Mouse (Mus musculus) midbrain, embryonic 10.5 days (tissue): ENCODE measurements around the gene Hspbp1. TPM values are rescaled to one million over a fixed set of nuclear protein-coding genes. Genes with fewer than 3 reads are reported as not detected.

Experiments
- DNase-seq: peaks from one replicate; pipeline ENCODE4 v3.0.0-alpha.2; 2017; ENCODE audit warnings: low spot score
- H3K27ac ChIP-seq: fragments of 300-500 bp; sonication (generic); replicated peaks from 2 replicates; pipeline ENCODE4 v1.5.1; 2016; ENCODE audit warnings: mild to moderate bottlenecking
- H3K27me3 ChIP-seq: fragments of 300-500 bp; sonication (generic); 2 replicates; pipeline ENCODE4 v1.6.1; 2016; ENCODE audit warnings: low read depth, mild to moderate bottlenecking; ENCODE audit not compliant: poor library complexity, severe bottlenecking
- H3K36me3 ChIP-seq: fragments of 300-500 bp; sonication (generic); 2 replicates; pipeline ENCODE4 v1.6.1; 2016; ENCODE audit warnings: mild to moderate bottlenecking, moderate library complexity
- H3K4me1 ChIP-seq: fragments of 300-500 bp; sonication (generic); 2 replicates; pipeline ENCODE4 v1.6.1; 2016
- H3K4me3 ChIP-seq: fragments of 300-500 bp; sonication (generic); 2 replicates; pipeline ENCODE4 v1.5.1; 2016; ENCODE audit warnings: mild to moderate bottlenecking, moderate library complexity
- H3K9me3 ChIP-seq: fragments of 300-500 bp; sonication (generic); replicated peaks from 2 replicates; pipeline ENCODE4 v1.6.1; 2016; ENCODE audit warnings: mild to moderate bottlenecking
- WGBS: fragments of 180-500 bp; shearing (Covaris S2); methylation state at CpG from one replicate; pipeline ENCODE4 v1.1.7; 2016; 5-methylcytosine and 5-hydroxymethylcytosine counted together
- polyA plus RNA-seq: library from polyadenylated mRNA; unstranded; fragments of >200 nt; fragmentation: Nextera tagmentation; extraction: Ambion mirVana; gene quantifications from 2 replicates; pipeline ENCODE4 v1.2.1, GENCODE M21; 2016

The Hspbp1 gene
- polyA plus RNA-seq, 1 experiment from 2014 or later, result 142 TPM

DNA sequence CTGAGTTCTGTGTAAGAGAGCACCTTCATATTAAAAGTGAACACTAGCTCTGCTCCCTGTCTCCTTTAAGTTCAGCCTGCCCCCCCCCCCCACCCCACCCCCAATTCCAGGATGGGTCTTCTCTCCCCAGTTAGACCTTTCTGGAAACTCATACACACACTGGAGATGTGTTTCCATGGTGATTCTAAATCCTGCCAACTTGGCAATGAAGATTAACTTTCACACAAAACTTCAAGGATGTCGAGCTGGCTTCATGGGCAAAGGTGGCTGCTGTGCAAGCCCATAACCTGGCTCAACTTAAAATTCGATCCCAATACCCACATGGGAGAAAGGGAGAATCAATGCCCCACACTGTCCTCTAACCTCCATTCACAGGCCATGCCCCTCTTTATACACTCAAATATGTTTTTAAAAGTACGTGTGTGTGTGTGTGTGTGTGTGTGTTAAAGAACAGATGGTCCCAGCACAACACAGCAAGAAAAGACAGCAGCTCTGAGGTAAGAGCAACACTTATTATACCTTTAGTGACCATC is 24.9 kb downstream of the Hspbp1 start:
- Histone ChIP-seq H3K27me3 (no peaks in the 10 kb centered on the region), H3K4me3 (peak overlapping the region; percentile 91), H3K27ac (peak overlapping the region; percentile 95), H3K4me1 (peaks cover 39% of the 10 kb centered on the region), H3K9me3 (0 out of 2 replicates have a peak, but pooled peaks cover 4% of the 10 kb centered on the region), H3K36me3 (peaks cover 34% of the 10 kb centered on the region)
- no peak for DNase-seq
- 73% methylated on average over 3 of the region's 3 CpGs for WGBS

DNA sequence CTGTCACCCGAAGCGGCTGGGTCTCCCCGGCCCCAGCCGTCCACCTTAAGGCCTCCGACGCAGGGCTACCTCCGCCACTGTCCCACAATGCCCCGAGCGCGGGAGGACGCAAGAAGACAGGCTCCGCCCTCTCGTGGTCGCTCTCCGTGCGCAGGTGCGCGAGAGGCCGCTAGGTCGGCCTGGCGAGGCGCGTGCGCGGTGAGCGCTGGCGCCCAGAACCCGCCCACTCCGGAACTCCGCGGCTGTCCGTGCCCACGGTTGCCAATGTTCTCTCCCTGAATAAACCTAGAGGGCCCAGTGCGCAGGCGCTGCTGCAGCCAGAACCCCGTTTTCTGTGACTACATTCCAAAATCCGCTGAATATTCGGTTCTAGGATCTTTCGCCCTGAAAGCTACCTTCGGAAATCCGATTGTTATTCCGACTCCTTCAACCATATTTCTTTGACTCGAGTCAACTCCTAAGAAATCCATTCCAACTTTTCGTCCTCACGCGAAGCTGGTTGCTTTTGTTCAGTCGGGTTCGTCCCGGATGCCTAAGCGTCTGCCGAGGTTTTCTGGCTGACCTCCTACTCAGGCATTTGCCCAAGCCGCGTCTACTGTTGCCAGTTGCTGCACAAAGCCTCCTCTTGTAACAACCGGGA is 25.8 kb downstream of the Hspbp1 start, which contains the start of gene Ppp6r1:
TSS of gene Ppp6r1 (minus strand) at position 108 of the 640 bp plus-strand sequence.
- Histone ChIP-seq H3K27me3 (no peaks in the 10 kb centered on the region), H3K4me3 (peak within 1 kb of the TSS; percentile 91), H3K9me3 (no peaks in the 10 kb centered on the region), H3K4me1 (peaks cover 39% of the 10 kb centered on the region), H3K36me3 (peaks cover 24% of the 10 kb centered on the region), H3K27ac (peak within 1 kb of the TSS; percentile 95)
- under 1% methylated on average over 54 of the region's 54 CpGs for WGBS
- DNase-seq, result peak; percentile 95

DNA sequence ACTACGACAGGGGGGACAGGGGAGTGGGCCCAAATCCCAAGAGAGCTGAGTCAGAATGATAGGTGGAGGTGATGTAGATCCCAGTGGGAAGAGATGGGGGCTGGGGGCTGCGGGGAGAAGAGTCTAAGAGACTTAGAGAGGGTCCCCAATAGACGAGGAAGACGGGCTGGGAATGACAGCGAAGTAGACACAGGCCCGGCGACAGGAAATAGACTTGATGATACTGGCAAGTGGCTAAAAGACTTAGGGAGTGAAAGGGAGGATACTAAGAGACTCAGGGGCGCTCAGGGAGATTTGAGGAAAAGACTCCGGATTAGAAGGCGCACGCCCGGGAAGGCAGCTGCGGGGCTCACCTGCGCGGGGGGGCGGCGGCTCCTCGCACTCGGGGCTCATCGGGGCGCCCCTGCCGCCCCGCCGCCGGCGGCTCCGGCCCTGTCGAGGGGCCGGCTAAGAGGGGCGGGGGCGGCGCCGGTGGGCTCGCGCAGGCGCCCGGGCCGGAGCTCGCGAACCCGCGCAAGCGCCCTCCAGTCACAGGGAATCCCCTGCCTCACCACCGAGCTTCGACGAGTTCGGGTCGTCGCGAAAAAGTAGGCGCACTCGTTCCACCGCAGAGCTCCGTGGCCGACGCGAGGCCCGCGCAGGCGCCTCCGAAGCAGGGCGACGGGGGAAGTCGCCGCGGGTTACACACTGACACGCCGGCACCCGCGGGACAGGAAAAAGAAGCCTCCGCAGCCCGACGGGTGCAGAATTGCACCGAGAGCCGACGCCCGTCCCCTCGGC is 26.6 kb downstream of the Hspbp1 start:
- peak overlapping the region; percentile 95 for H3K27ac ChIP-seq
- H3K4me1 ChIP-seq, result peaks cover 39% of the 10 kb centered on the region
- H3K36me3 ChIP-seq, result peaks cover 25% of the 10 kb centered on the region
- no peaks in the 10 kb centered on the region for H3K27me3 ChIP-seq
- H3K9me3 ChIP-seq, result no peaks in the 10 kb centered on the region
- under 1% methylated on average over 78 of the region's 78 CpGs for WGBS
- no peak for DNase-seq
- H3K4me3 ChIP-seq, result peak overlapping the region; percentile 91

DNA sequence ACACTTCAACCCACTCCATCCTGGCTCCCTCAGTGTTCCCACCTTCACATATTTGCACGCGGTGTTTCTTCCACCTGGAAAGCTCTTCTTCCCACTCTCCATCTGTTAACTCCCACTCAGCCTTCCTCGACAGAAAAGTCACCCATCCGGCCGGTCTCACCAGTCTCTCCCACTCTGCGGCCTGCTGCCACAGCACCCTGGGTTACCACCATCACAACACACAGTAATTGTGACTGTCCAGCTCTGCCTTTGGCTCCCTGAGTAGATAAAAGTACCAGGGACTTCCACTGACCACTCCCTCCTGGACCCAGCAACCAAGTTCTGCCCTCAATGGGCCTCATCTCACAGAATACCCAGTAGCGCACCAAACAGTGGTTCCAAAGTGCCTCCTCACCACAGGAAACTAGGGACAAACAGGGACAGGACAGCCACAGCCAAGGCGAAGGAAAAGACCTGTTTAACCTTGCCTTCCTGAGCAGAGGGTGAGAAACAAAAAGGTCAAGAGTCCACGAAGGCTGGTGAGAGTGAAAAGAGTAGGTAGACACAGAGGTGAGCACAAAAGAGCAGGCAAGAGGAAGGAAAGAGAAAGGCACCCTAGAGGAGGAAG is 27.2 kb downstream of the Hspbp1 start:
- Histone ChIP-seq H3K4me1 (peaks cover 39% of the 10 kb centered on the region), H3K27me3 (no peaks in the 10 kb centered on the region), H3K27ac (peak overlapping the region; percentile 95), H3K9me3 (no peaks in the 10 kb centered on the region), H3K36me3 (peaks cover 28% of the 10 kb centered on the region), H3K4me3 (peak overlapping the region; percentile 91)
- 55% methylated on average over 9 of the region's 9 CpGs for WGBS
- no peak for DNase-seq

DNA sequence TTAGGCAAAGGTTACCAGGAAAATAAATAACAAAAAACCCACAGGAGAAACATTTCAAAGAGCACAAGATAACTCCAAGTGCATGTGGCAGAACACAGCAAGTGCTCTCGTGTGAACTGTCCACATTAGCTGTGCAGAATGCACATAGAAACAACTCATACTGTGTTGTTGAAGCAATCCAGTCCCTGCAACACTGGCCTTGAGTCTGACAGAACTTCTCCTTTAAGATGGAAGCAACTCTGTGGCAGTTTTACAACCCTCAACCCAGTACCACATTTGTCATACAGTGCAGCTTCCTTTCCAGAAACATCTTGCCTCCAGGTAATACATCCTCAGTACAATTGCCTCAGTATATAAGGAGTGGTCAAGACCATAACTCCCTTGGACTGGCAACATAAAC is 28.1 kb downstream of the Hspbp1 start:
- H3K9me3 ChIP-seq, result no peaks in the 10 kb centered on the region
- H3K27ac ChIP-seq, result no peak overlapping the region
- H3K4me3 ChIP-seq, result peak overlapping the region; percentile 91
- no peak for DNase-seq
- H3K4me1 ChIP-seq, result peaks cover 39% of the 10 kb centered on the region
- 69% methylated on average over 1 of the region's 1 CpGs for WGBS
- no peaks in the 10 kb centered on the region for H3K27me3 ChIP-seq
- peaks cover 29% of the 10 kb centered on the region for H3K36me3 ChIP-seq

DNA sequence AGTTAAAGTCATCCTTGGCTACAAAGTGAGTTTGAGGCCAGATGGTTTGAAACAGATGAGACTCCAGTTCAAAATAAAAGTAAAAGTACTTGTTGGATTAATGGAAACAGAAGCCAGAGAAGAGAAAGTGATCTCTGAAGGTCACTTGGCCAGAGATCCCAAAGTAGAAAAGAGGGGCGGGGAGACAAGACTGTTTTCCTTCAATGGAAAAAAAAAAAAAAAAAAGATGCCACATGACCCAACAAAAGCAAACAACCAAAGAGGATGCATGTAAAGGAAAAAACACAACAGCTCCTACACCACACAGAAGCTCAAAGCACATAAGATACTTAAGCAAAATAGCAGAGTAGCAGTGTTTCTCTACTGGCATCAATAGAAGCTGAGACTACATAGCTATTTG is 29.0 kb downstream of the Hspbp1 start:
- Histone ChIP-seq H3K36me3 (peaks cover 32% of the 10 kb centered on the region), H3K27me3 (no peaks in the 10 kb centered on the region), H3K4me3 (no peak overlapping the region), H3K9me3 (no peaks in the 10 kb centered on the region), H3K4me1 (peaks cover 39% of the 10 kb centered on the region), H3K27ac (no peak overlapping the region)
- WGBS, result 88% methylated on average over 1 of the region's 1 CpGs
- no peak for DNase-seq

DNA sequence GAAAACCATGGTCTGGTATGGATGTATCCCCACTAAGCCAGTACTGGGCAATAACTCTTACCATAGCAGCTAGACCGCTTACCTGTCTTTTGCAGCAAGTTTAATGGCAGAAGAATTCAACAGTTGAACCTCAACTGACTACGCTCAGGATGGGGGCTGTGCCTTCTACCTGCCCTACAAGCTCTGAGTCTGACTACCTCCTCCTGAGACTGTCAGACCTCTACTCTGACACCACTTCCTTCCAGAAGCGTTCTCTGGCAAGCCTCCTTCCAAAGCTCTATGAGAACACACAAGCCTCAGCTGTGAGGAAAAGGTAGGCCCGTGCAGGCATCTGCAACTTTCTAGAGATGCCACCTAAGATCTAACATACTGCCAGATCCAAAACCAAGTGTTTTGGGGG is 29.5 kb downstream of the Hspbp1 start:
- H3K36me3 ChIP-seq, result peaks cover 29% of the 10 kb centered on the region
- H3K4me1 ChIP-seq, result peaks cover 34% of the 10 kb centered on the region
- no peaks in the 10 kb centered on the region for H3K27me3 ChIP-seq
- DNase-seq, result no peak
- H3K27ac ChIP-seq, result no peak overlapping the region
- WGBS, result 89% methylated on average over 4 of the region's 4 CpGs
- H3K9me3 ChIP-seq, result no peaks in the 10 kb centered on the region
- H3K4me3 ChIP-seq, result no peak overlapping the region

DNA sequence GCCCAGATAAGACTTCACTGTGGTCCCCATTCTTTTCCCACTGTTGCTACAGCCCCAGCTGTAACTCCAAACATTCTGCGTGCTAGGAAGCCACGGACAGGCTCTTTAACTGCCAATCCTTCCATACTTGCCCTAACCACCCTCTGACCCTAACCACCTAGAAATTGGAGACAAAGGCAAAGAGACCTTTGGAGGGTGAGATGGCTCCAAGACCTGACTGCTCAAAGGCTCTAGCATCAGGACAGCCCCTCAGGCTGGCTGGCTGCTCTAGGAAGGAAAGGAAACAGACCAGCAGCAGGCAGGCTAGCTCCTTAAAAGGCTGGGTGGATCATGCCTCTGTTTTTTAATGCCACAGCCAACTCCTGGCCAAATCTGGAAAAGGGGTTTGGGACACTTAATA is 30.6 kb downstream of the Hspbp1 start:
- no peak overlapping the region for H3K27ac ChIP-seq
- 94% methylated on average over 2 of the region's 2 CpGs for WGBS
- peaks cover 23% of the 10 kb centered on the region for H3K4me1 ChIP-seq
- H3K9me3 ChIP-seq, result no peaks in the 10 kb centered on the region
- DNase-seq, result no peak
- H3K36me3 ChIP-seq, result peaks cover 29% of the 10 kb centered on the region
- H3K27me3 ChIP-seq, result no peaks in the 10 kb centered on the region
- no peak overlapping the region for H3K4me3 ChIP-seq

DNA sequence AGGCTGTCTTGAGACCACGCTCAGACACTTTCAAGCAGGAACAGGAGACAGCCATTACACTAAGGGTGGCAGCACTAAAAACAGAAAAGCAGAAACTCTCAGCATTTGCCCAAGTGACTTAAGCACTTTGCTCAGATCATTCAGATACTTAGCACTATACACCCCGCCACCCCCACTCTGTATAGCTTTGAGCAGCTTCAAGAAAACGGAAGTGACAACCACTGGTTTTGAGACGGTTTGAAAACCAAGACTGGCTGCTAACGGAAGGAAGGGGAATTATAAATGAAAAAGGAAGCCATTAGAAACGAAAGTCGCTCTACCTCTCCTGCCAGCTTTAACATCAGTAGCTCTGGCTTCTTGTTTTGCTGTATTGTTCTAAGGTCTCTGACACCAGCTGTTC is 31.1 kb downstream of the Hspbp1 start:
- Histone ChIP-seq H3K4me3 (no peak overlapping the region), H3K27ac (no peak overlapping the region), H3K27me3 (no peaks in the 10 kb centered on the region), H3K4me1 (peaks cover 23% of the 10 kb centered on the region), H3K9me3 (no peaks in the 10 kb centered on the region), H3K36me3 (peaks cover 29% of the 10 kb centered on the region)
- DNase-seq, result no peak
- WGBS, result 88% methylated on average over 7 of the region's 7 CpGs

DNA sequence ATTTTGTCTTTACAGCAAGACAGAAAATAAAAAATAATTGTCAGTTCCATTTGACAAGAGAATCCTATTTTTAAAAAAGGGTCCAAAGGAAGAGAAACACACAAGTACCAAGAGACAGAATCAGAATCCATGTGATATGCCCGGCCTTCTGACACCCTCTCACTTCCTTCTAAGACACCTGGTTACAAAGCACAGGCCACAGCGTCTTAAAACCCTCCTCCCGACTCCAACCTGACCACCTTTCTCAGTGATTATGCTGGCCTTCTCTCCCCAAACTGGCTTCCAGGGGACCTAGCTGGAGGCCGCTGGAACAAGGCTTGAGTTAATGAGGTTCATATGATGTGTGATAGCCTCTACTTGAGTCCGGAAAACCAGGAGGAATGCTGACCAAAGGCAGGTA is 31.5 kb downstream of the Hspbp1 start:
- DNase-seq, result no peak
- Histone ChIP-seq H3K36me3 (peaks cover 29% of the 10 kb centered on the region), H3K4me1 (peaks cover 23% of the 10 kb centered on the region), H3K27ac (no peak overlapping the region), H3K27me3 (no peaks in the 10 kb centered on the region), H3K9me3 (no peaks in the 10 kb centered on the region), H3K4me3 (no peak overlapping the region)
- 90% methylated on average over 5 of the region's 5 CpGs for WGBS

DNA sequence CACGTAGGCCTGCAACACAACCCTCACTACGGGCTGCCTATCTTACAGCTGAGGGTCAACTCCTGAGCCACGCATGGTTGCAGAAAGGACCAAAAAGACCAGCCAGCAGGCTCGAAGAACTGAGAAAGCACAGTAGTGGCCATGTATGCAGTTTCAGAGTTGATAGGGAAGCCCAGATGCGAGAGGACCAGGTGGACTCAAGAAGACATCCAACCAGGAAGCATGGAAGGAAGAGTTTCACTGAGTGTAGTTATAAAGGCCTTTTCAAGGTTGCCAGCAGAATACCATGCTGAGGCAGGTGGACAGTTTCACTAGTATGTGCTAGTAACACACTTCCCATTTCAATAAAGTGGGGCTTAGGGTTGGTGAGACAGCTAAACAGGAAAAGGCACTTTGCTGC is 32.1 kb downstream of the Hspbp1 start:
- H3K36me3 ChIP-seq, result peaks cover 29% of the 10 kb centered on the region
- no peak overlapping the region for H3K4me3 ChIP-seq
- no peak for DNase-seq
- no peaks in the 10 kb centered on the region for H3K9me3 ChIP-seq
- H3K4me1 ChIP-seq, result peaks cover 19% of the 10 kb centered on the region
- WGBS, result 90% methylated on average over 5 of the region's 5 CpGs
- H3K27me3 ChIP-seq, result no peaks in the 10 kb centered on the region
- no peak overlapping the region for H3K27ac ChIP-seq

DNA sequence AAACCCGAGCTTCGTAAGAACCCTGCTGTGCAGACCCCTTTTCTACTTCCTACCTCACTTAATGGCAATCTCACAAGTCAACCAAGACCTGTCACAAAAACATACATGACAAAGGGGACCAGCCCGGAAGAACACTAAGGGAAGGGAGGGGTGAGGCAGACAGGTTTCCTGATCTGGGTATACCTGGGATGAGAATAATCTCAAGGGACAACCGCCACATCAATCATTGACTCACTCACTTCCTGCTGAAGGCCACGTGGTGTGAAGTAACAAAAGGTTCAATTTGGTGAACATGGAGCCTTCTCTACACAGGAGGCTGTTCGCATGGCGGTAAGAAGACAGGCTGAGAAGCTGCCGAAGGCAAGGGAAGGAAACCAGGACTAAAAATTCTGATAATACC is 33.3 kb downstream of the Hspbp1 start:
- Histone ChIP-seq H3K4me1 (peaks cover 7% of the 10 kb centered on the region; the same call in 1 of the 2 replicates), H3K36me3 (peaks cover 36% of the 10 kb centered on the region), H3K9me3 (no peaks in the 10 kb centered on the region), H3K27ac (no peak overlapping the region), H3K4me3 (no peak overlapping the region), H3K27me3 (no peaks in the 10 kb centered on the region)
- DNase-seq, result no peak
- WGBS, result 93% methylated on average over 8 of the region's 8 CpGs

DNA sequence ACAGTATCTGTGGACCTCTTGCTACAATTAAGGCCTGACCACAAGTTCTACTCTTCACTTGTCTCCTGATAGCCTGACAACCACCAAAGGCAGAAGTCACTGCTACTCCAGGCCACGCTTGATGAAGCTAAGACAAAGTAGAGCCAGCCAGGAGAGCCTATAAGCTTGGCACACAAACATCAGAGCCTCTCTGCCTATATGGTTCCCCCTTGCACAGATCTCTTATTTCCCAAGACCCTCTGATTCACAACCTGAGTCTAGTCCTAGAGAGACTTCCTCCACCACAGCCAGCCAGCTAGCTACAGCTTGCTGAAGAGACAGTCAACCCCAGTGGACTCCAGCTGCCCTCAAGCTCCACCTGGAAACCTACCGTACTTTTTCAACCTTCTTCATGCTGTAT is 36.9 kb downstream of the Hspbp1 start:
- no peak overlapping the region for H3K4me3 ChIP-seq
- no peaks in the 10 kb centered on the region for H3K9me3 ChIP-seq
- WGBS, result 84% methylated on average over 2 of the region's 2 CpGs
- H3K36me3 ChIP-seq, result peaks cover 63% of the 10 kb centered on the region
- no peaks in the 10 kb centered on the region for H3K27me3 ChIP-seq
- H3K27ac ChIP-seq, result no peak overlapping the region
- DNase-seq, result no peak
- no peaks in the 10 kb centered on the region for H3K4me1 ChIP-seq
